Mouse (Mus musculus) embryonic fibroblast, embryonic 13.5 days (primary cell): ENCODE measurements around the gene Cds2.

Experiments
- CTCF ChIP-seq: IDR thresholded peaks from 2 replicates; pipeline ENCODE4 v1.5.1; 2011; ENCODE audit warnings: mild to moderate bottlenecking, control low read depth, low read length, moderate library complexity, borderline replicate concordance; ENCODE audit not compliant: insufficient read depth
- POLR2A ChIP-seq: IDR thresholded peaks from 2 replicates; pipeline ENCODE4 v1.6.1; 2011; ENCODE audit warnings: low read depth, mild to moderate bottlenecking, control low read depth, low read length, moderate library complexity

DNA sequence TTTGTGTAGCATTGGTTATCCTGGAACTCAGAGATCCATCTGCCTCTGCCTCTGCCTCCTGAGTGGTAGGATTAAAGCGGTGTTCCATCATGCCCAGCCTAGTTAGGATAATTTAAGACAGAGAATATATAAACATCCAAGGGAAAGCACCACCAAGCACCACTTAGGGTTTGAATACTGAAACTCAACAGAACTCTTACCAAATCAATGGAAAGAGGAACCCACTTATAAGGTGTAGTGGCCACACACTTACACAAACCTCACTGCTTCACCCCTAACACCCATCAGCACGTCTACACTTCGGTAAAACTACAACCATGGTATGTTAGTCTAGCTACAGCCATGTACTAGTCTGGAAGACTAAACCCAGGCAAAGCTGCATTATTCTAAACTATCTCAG, 19.6 kb upstream of the Cds2 start:
- no peak for TF ChIP-seq CTCF
- no peak for TF ChIP-seq POLR2A
